Mouse (Mus musculus): ENCODE measurements at regions not wholly inside any gene's neighbourhood (a gene's known extent, or its start where the extent isn't known, plus 50 kb on each side); places are given as distances from the start of the nearest gene placed in this dataset.

GRCm38 (mm10) chr13:35171562-35172254 is 144.8 kb upstream of the Eci2 start:
- H3K36me3 ChIP-seq: no peaks in the 10 kb centered on the region
- 87% methylated on average over 11 of the region's 11 CpGs for WGBS
- H3K4me1 ChIP-seq (replicated peaks): no peaks in the 10 kb centered on the region
- no peak overlapping the region for H3K4me2 ChIP-seq
- no peak for ATAC-seq (ENCODE audit: low FRiP score)
- H3K4me3 ChIP-seq: no peak overlapping the region
- H3K27ac ChIP-seq: no peak overlapping the region
- H3K27me3 ChIP-seq: no peaks in the 10 kb centered on the region
- no peaks in the 10 kb centered on the region for H3K9me3 ChIP-seq
- no peak overlapping the region for H3K9ac ChIP-seq

GRCm38 (mm10) chr13:35173522-35173921 is 146.6 kb upstream of the Eci2 start:
- H3K4me2 ChIP-seq: no peak overlapping the region
- no peak overlapping the region for H3K9ac ChIP-seq
- H3K4me3 ChIP-seq: no peak overlapping the region
- no peak for ATAC-seq (ENCODE audit: low FRiP score)
- 49% methylated on average over 2 of the region's 2 CpGs for WGBS
- H3K9me3 ChIP-seq: no peaks in the 10 kb centered on the region
- no peaks in the 10 kb centered on the region for H3K36me3 ChIP-seq
- H3K27me3 ChIP-seq: no peaks in the 10 kb centered on the region
- H3K27ac ChIP-seq: no peak overlapping the region
- H3K4me1 ChIP-seq (replicated peaks): no peaks in the 10 kb centered on the region

GRCm38 (mm10) chr13:35175587-35175986 is 148.7 kb upstream of the Eci2 start:
- Histone ChIP-seq H3K9ac (no peak overlapping the region), H3K4me2 (no peak overlapping the region), H3K27ac (no peak overlapping the region), H3K9me3 (no peaks in the 10 kb centered on the region), H3K4me1 (replicated peaks) (no peaks in the 10 kb centered on the region), H3K27me3 (no peaks in the 10 kb centered on the region), H3K4me3 (no peak overlapping the region), H3K36me3 (no peaks in the 10 kb centered on the region)
- ATAC-seq (ENCODE audit: low FRiP score): no peak
- WGBS: 74% methylated on average over 1 of the region's 1 CpGs

- Histone ChIP-seq H3K27ac (no peak overlapping the region), H3K36me3 (no peaks in the 10 kb centered on the region), H3K9me3 (no peaks in the 10 kb centered on the region; the same call in 1 of the 2 replicates), H3K4me2 (no peak overlapping the region), H3K9ac (no peak overlapping the region), H3K4me3 (no peak overlapping the region), H3K4me1 (replicated peaks) (no peaks in the 10 kb centered on the region), H3K27me3 (no peaks in the 10 kb centered on the region)
- 64% methylated on average over 2 of the region's 2 CpGs for WGBS
- ATAC-seq (ENCODE audit: low FRiP score): no peak
Observed at GRCm38 (mm10) chr13:35177305-35177704, 150.4 kb upstream of the Eci2 start.

GRCm38 (mm10) chr13:35189028-35189711 is 162.3 kb upstream of the Eci2 start:
- peak overlapping the region; percentile 78 for H3K27ac ChIP-seq
- H3K4me3 ChIP-seq: no peak overlapping the region; the same call in 1 of the 2 replicates
- H3K36me3 ChIP-seq: no peaks in the 10 kb centered on the region
- H3K9me3 ChIP-seq: no peaks in the 10 kb centered on the region
- H3K4me1 ChIP-seq (replicated peaks): peaks cover 9% of the 10 kb centered on the region
- no peaks in the 10 kb centered on the region for H3K27me3 ChIP-seq
- 49% methylated on average over 16 of the region's 16 CpGs for WGBS
- no peak overlapping the region for H3K9ac ChIP-seq
- peak overlapping the region; percentile 27; the same call in 1 of the 2 replicates for H3K4me2 ChIP-seq
- ATAC-seq (ENCODE audit: low FRiP score): peak; percentile 80

- Histone ChIP-seq H3K4me3 (no peak overlapping the region), H3K4me2 (no peak overlapping the region), H3K9ac (no peak overlapping the region), H3K27me3 (no peaks in the 10 kb centered on the region), H3K36me3 (no peaks in the 10 kb centered on the region), H3K9me3 (no peaks in the 10 kb centered on the region), H3K4me1 (replicated peaks) (no peaks in the 10 kb centered on the region), H3K27ac (no peak overlapping the region)
- WGBS: 80% methylated on average over 1 of the region's 1 CpGs
- no peak for ATAC-seq (ENCODE audit: low FRiP score)
Observed at GRCm38 (mm10) chr13:35202069-35202468, 175.2 kb upstream of the Eci2 start.

GRCm38 (mm10) chr13:35208319-35208718 is 181.4 kb upstream of the Eci2 start:
- Histone ChIP-seq H3K9ac (no peak overlapping the region), H3K4me3 (no peak overlapping the region), H3K36me3 (no peaks in the 10 kb centered on the region), H3K4me1 (replicated peaks) (no peaks in the 10 kb centered on the region), H3K4me2 (no peak overlapping the region), H3K27me3 (no peaks in the 10 kb centered on the region), H3K27ac (no peak overlapping the region), H3K9me3 (no peaks in the 10 kb centered on the region)
- 93% methylated on average over 3 of the region's 3 CpGs for WGBS
- ATAC-seq (ENCODE audit: low FRiP score): no peak

- ATAC-seq (ENCODE audit: low FRiP score): no peak
- Histone ChIP-seq H3K9ac (no peak overlapping the region), H3K9me3 (no peaks in the 10 kb centered on the region), H3K4me2 (no peak overlapping the region), H3K4me1 (replicated peaks) (no peaks in the 10 kb centered on the region), H3K27me3 (no peaks in the 10 kb centered on the region), H3K27ac (no peak overlapping the region), H3K36me3 (no peaks in the 10 kb centered on the region), H3K4me3 (no peak overlapping the region)
- 81% methylated on average over 4 of the region's 4 CpGs for WGBS
Observed at GRCm38 (mm10) chr13:35209551-35209950, 182.7 kb upstream of the Eci2 start.

- H3K4me1 ChIP-seq (replicated peaks): no peaks in the 10 kb centered on the region
- no peak overlapping the region for H3K4me3 ChIP-seq
- ATAC-seq (ENCODE audit: low FRiP score): no peak
- H3K9me3 ChIP-seq: no peaks in the 10 kb centered on the region
- H3K36me3 ChIP-seq: no peaks in the 10 kb centered on the region
- H3K9ac ChIP-seq: no peak overlapping the region
- H3K27me3 ChIP-seq: no peaks in the 10 kb centered on the region
- no peak overlapping the region for H3K27ac ChIP-seq
- 96% methylated on average over 9 of the region's 9 CpGs for WGBS
- no peak overlapping the region for H3K4me2 ChIP-seq
Observed at GRCm38 (mm10) chr13:35211834-35212233, 184.9 kb upstream of the Eci2 start.

GRCm38 (mm10) chr13:35212276-35212675 is 185.4 kb upstream of the Eci2 start:
- Histone ChIP-seq H3K4me3 (no peak overlapping the region), H3K9ac (no peak overlapping the region), H3K4me1 (replicated peaks) (no peaks in the 10 kb centered on the region), H3K27ac (no peak overlapping the region), H3K4me2 (no peak overlapping the region), H3K27me3 (no peaks in the 10 kb centered on the region), H3K36me3 (no peaks in the 10 kb centered on the region), H3K9me3 (no peaks in the 10 kb centered on the region)
- ATAC-seq (ENCODE audit: low FRiP score): no peak
- WGBS: 89% methylated on average over 4 of the region's 4 CpGs

- WGBS: 89% methylated on average over 4 of the region's 4 CpGs
- Histone ChIP-seq H3K36me3 (no peaks in the 10 kb centered on the region), H3K27me3 (no peaks in the 10 kb centered on the region), H3K27ac (no peak overlapping the region), H3K9ac (no peak overlapping the region), H3K4me1 (replicated peaks) (no peaks in the 10 kb centered on the region), H3K9me3 (no peaks in the 10 kb centered on the region), H3K4me3 (no peak overlapping the region), H3K4me2 (no peak overlapping the region)
- no peak for ATAC-seq (ENCODE audit: low FRiP score)
Observed at GRCm38 (mm10) chr13:35214219-35214618, 187.3 kb upstream of the Eci2 start.

GRCm38 (mm10) chr13:35226142-35226829 is 199.4 kb upstream of the Eci2 start:
- no peak overlapping the region for H3K9ac ChIP-seq
- H3K4me2 ChIP-seq: no peak overlapping the region
- ATAC-seq (ENCODE audit: low FRiP score): no peak
- H3K4me3 ChIP-seq: no peak overlapping the region
- no peaks in the 10 kb centered on the region for H3K9me3 ChIP-seq
- no peaks in the 10 kb centered on the region for H3K4me1 ChIP-seq (replicated peaks)
- no peak overlapping the region for H3K27ac ChIP-seq
- H3K36me3 ChIP-seq: no peaks in the 10 kb centered on the region
- 80% methylated on average over 7 of the region's 7 CpGs for WGBS
- no peaks in the 10 kb centered on the region for H3K27me3 ChIP-seq

Measured in hindbrain, embryonic 13.5 days (tissue).